Mouse (Mus musculus) brain, embryonic 14.5 days (tissue): ENCODE measurements around the gene Mpp2.

Experiments used
- CTCF ChIP-seq: fragments of 200-500 bp; IDR thresholded peaks from 2 replicates; pipeline ENCODE4 v1.5.1; 2012; ENCODE audit warnings: inconsistent platforms, mild to moderate bottlenecking, moderate library complexity, borderline replicate concordance; ENCODE audit not compliant: insufficient read depth, insufficient read length; ENCODE audit errors: extremely low read depth
- POLR2A ChIP-seq: fragments of 200-500 bp; IDR thresholded peaks from 2 replicates; pipeline ENCODE4 v1.6.1; 2012; ENCODE audit warnings: mild to moderate bottlenecking, inconsistent platforms, borderline replicate concordance; ENCODE audit not compliant: poor library complexity, insufficient read depth, insufficient read length, severe bottlenecking; ENCODE audit errors: extremely low read depth

GRCm38 (mm10) chr11:102035456-102035960 lies 52.8 kb downstream of the Mpp2 start:
- no peak for TF ChIP-seq POLR2A
- TF ChIP-seq CTCF: no peak
